Mouse (Mus musculus) limb, embryonic 13.5 days (tissue): ENCODE measurements at regions not wholly inside any gene's neighbourhood (a gene's known extent, or its start where the extent isn't known, plus 50 kb on each side); places are given as distances from the start of the nearest gene placed in this dataset.

Source experiments
- ATAC-seq: fragments of 200-750 bp; cut with Nextera tagmentation; 2 replicates; pipeline ENCODE4 v1.8.0; 2017; ENCODE audit warnings: low read depth, moderate number of reproducible peaks, moderate TSS enrichment; ENCODE audit not compliant: low FRiP score
- H3K27ac ChIP-seq: fragments of 300-500 bp; sonication (generic); 2 replicates; pipeline ENCODE4 v1.5.1; 2015; ENCODE audit warnings: inconsistent platforms, mild to moderate bottlenecking, moderate library complexity
- H3K27me3 ChIP-seq: fragments of 300-500 bp; sonication (generic); 2 replicates; pipeline ENCODE4 v1.6.1; 2015; ENCODE audit warnings: mild to moderate bottlenecking, inconsistent platforms
- H3K36me3 ChIP-seq: fragments of 300-500 bp; sonication (generic); 2 replicates; pipeline ENCODE4 v1.6.1; 2015; ENCODE audit warnings: inconsistent platforms, mild to moderate bottlenecking, moderate library complexity
- H3K4me1 ChIP-seq: fragments of 300-500 bp; sonication (generic); 2 replicates; pipeline ENCODE4 v1.6.1; 2015; ENCODE audit warnings: inconsistent platforms
- H3K4me2 ChIP-seq: fragments of 300-500 bp; sonication (generic); replicated peaks from 2 replicates; pipeline ENCODE4 v1.6.1; 2015; ENCODE audit warnings: inconsistent platforms, mild to moderate bottlenecking, moderate library complexity
- H3K4me3 ChIP-seq: fragments of 300-500 bp; sonication (generic); 2 replicates; pipeline ENCODE4 v1.5.1; 2015; ENCODE audit warnings: moderate library complexity, mild to moderate bottlenecking, inconsistent platforms
- H3K9ac ChIP-seq: fragments of 300-500 bp; sonication (generic); 2 replicates; pipeline ENCODE4 v1.6.1; 2015; ENCODE audit warnings: mild to moderate bottlenecking, inconsistent platforms
- H3K9me3 ChIP-seq: fragments of 300-500 bp; sonication (generic); 2 replicates; pipeline ENCODE4 v1.6.1; 2016; ENCODE audit warnings: inconsistent platforms
- WGBS: fragments of 180-500 bp; shearing (Covaris S2); methylation state at CpG from one replicate; pipeline ENCODE4 v1.1.7; 2015; 5-methylcytosine and 5-hydroxymethylcytosine counted together

DNA sequence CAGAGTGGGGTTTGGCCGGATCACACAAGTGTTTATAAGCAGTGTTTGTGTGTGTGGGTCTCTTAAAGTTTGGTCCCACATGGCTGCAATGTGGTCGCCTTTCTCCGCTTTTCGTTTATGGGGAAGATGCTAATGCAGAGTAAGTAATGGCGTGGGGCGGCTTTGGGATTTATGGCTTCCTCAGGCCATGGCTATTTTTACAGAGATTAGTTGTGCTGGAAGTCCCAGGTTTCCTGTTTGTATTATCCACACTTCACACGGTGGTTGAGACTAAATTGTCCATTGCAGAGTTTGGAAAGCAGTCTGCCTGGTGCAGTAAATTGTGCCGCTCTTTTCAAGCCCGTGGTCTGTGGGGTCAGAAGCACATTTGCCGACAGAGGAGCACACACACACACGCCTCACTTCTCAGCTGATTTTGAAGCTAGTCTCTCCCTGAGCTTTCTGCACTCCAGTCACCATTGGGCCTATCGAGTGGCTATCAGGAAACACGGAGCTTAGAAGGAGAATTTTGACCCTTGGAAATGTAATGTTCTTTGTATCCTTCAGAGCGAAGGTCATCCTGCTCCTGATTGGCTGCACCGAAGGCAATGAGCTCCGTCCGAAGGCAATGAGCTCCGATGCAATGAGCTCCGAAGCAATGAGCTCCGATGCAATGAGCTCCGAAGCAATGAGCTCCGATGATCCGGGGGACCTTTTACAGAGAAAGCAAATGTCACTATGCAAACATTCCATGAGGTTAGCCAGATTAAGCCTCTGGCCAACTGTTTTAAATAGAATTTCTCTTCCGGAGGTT lies 142.9 kb upstream of the Dkk2 start:
- Histone ChIP-seq H3K4me2 (peak overlapping the region; percentile 52), H3K27ac (no peak overlapping the region), H3K9ac (no peak overlapping the region), H3K9me3 (no peaks in the 10 kb centered on the region), H3K36me3 (no peaks in the 10 kb centered on the region), H3K27me3 (no peaks in the 10 kb centered on the region; the same call in 1 of the 2 replicates), H3K4me1 (peaks cover 34% of the 10 kb centered on the region), H3K4me3 (0 out of 2 replicates have a peak overlapping the region, but pooled peaks have one; percentile 5)
- ATAC-seq: peak; percentile 44; the same call in 1 of the 2 replicates
- 24% methylated on average over 24 of the region's 24 CpGs for WGBS

- no peak overlapping the region for H3K4me3 ChIP-seq
- no peak overlapping the region for H3K4me2 ChIP-seq
- H3K36me3 ChIP-seq: no peaks in the 10 kb centered on the region
- H3K27ac ChIP-seq: 0 out of 2 replicates have a peak overlapping the region, but pooled peaks have one; percentile 6
- no peaks in the 10 kb centered on the region; the same call in 1 of the 2 replicates for H3K27me3 ChIP-seq
- H3K9ac ChIP-seq: no peak overlapping the region
- ATAC-seq: no peak
- WGBS: 64% methylated on average over 7 of the region's 7 CpGs
- H3K4me1 ChIP-seq: peaks cover 34% of the 10 kb centered on the region
- H3K9me3 ChIP-seq: no peaks in the 10 kb centered on the region
These were observed 141.7 kb upstream of the Dkk2 start for GRCm38 (mm10) chr3:131943436-131943835.

- no peak overlapping the region for H3K9ac ChIP-seq
- H3K4me3 ChIP-seq: no peak overlapping the region
- peaks cover 6% of the 10 kb centered on the region; the same call in 1 of the 2 replicates for H3K9me3 ChIP-seq
- no peak for ATAC-seq
- no peak overlapping the region for H3K27ac ChIP-seq
- 96% methylated on average over 11 of the region's 11 CpGs for WGBS
- no peaks in the 10 kb centered on the region for H3K36me3 ChIP-seq
- no peaks in the 10 kb centered on the region for H3K27me3 ChIP-seq
- no peaks in the 10 kb centered on the region for H3K4me1 ChIP-seq
- no peak overlapping the region for H3K4me2 ChIP-seq
These were observed 129.3 kb upstream of the Dkk2 start for GRCm38 (mm10) chr3:131955771-131956170.

GRCm38 (mm10) chr3:131960636-131961035 lies 124.5 kb upstream of the Dkk2 start:
- ATAC-seq: no peak
- H3K4me2 ChIP-seq: no peak overlapping the region
- no peaks in the 10 kb centered on the region for H3K36me3 ChIP-seq
- peaks cover 1% of the 10 kb centered on the region; the same call in 1 of the 2 replicates for H3K4me1 ChIP-seq
- H3K9ac ChIP-seq: no peak overlapping the region
- peaks cover 6% of the 10 kb centered on the region; the same call in 1 of the 2 replicates for H3K9me3 ChIP-seq
- H3K4me3 ChIP-seq: no peak overlapping the region
- no peaks in the 10 kb centered on the region for H3K27me3 ChIP-seq
- 81% methylated on average over 1 of the region's 1 CpGs for WGBS
- no peak overlapping the region for H3K27ac ChIP-seq

GRCm38 (mm10) chr3:131961571-131961970 lies 123.5 kb upstream of the Dkk2 start:
- H3K4me2 ChIP-seq: no peak overlapping the region
- H3K9me3 ChIP-seq: peaks cover 6% of the 10 kb centered on the region; the same call in 1 of the 2 replicates
- H3K36me3 ChIP-seq: no peaks in the 10 kb centered on the region
- no peak for ATAC-seq
- H3K27me3 ChIP-seq: no peaks in the 10 kb centered on the region
- no peak overlapping the region for H3K27ac ChIP-seq
- no peak overlapping the region for H3K9ac ChIP-seq
- no peak overlapping the region for H3K4me3 ChIP-seq
- H3K4me1 ChIP-seq: peaks cover 11% of the 10 kb centered on the region

GRCm38 (mm10) chr3:131962870-131963269 lies 122.2 kb upstream of the Dkk2 start:
- H3K27me3 ChIP-seq: no peaks in the 10 kb centered on the region
- H3K4me1 ChIP-seq: peaks cover 18% of the 10 kb centered on the region
- H3K9me3 ChIP-seq: peaks cover 6% of the 10 kb centered on the region; the same call in 1 of the 2 replicates
- 79% methylated on average over 2 of the region's 2 CpGs for WGBS
- ATAC-seq: no peak
- no peak overlapping the region for H3K27ac ChIP-seq
- no peak overlapping the region for H3K4me2 ChIP-seq
- H3K9ac ChIP-seq: no peak overlapping the region
- no peaks in the 10 kb centered on the region for H3K36me3 ChIP-seq
- H3K4me3 ChIP-seq: no peak overlapping the region

DNA sequence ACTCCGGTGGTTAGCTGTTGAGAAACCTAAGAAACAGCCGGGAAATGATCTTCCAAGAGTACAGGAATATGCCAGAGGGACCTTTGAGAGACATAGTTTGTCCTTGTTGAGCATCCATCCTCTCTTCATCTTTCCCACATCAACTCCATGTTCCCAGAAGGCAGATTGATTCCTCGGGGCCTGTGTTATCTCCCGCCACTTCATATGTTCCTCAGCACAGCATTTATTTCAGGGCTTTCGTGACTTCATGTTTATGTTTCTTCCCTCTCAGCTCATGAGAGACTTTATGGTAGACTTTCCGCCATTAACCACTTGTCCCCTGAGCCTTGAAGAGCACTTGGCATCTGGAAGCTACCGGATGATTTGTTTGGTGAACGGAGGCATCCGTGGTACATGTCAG lies 120.1 kb upstream of the Dkk2 start:
- no peak for ATAC-seq
- Histone ChIP-seq H3K9ac (no peak overlapping the region), H3K27ac (no peak overlapping the region), H3K9me3 (peaks cover 4% of the 10 kb centered on the region; the same call in 1 of the 2 replicates), H3K36me3 (no peaks in the 10 kb centered on the region), H3K27me3 (no peaks in the 10 kb centered on the region), H3K4me1 (peaks cover 18% of the 10 kb centered on the region), H3K4me3 (no peak overlapping the region), H3K4me2 (no peak overlapping the region)
- WGBS: 81% methylated on average over 9 of the region's 9 CpGs

- Histone ChIP-seq H3K27ac (no peak overlapping the region), H3K27me3 (no peaks in the 10 kb centered on the region), H3K4me2 (no peak overlapping the region), H3K9ac (no peak overlapping the region), H3K9me3 (no peaks in the 10 kb centered on the region), H3K4me1 (peaks cover 18% of the 10 kb centered on the region), H3K36me3 (no peaks in the 10 kb centered on the region), H3K4me3 (no peak overlapping the region)
- 33% methylated on average over 9 of the region's 9 CpGs for WGBS
- ATAC-seq: no peak
These were observed 119.5 kb upstream of the Dkk2 start for GRCm38 (mm10) chr3:131965456-131966160.

DNA sequence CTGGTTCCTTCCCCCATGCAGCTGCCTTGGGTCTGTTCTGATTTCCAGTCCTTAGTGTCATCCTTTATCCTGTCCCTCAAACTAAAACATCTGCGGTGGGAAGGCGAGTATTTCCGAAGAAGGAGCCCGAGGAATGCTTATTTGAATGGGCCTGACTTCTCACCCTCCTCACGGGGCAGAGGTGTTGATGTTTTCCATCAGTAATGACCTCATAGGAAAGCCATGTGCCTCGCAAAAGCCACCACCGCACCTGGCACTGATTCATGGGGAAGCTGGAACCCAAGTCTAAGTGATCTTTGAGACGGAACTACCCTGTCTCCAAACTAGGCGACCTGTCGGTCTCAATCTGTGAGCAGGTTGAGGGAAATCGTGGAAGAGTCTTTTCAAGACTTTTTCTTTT lies 117.8 kb upstream of the Dkk2 start:
- H3K27ac ChIP-seq: no peak overlapping the region
- H3K4me3 ChIP-seq: no peak overlapping the region
- WGBS: 31% methylated on average over 11 of the region's 11 CpGs
- H3K4me1 ChIP-seq: peaks cover 18% of the 10 kb centered on the region
- H3K36me3 ChIP-seq: no peaks in the 10 kb centered on the region
- H3K27me3 ChIP-seq: no peaks in the 10 kb centered on the region
- H3K4me2 ChIP-seq: 0 out of 2 replicates have a peak overlapping the region, but pooled peaks have one; percentile 14
- ATAC-seq: no peak
- no peaks in the 10 kb centered on the region for H3K9me3 ChIP-seq
- no peak overlapping the region for H3K9ac ChIP-seq

GRCm38 (mm10) chr3:131970827-131971226 lies 114.3 kb upstream of the Dkk2 start:
- Histone ChIP-seq H3K9me3 (0 out of 2 replicates have a peak, but pooled peaks cover 4% of the 10 kb centered on the region), H3K4me1 (peaks cover 14% of the 10 kb centered on the region), H3K27me3 (no peaks in the 10 kb centered on the region), H3K4me2 (no peak overlapping the region), H3K4me3 (no peak overlapping the region), H3K27ac (no peak overlapping the region), H3K36me3 (no peaks in the 10 kb centered on the region), H3K9ac (no peak overlapping the region)
- 76% methylated on average over 1 of the region's 1 CpGs for WGBS
- ATAC-seq: no peak

- H3K4me2 ChIP-seq: no peak overlapping the region
- H3K9ac ChIP-seq: no peak overlapping the region
- 0 out of 2 replicates have a peak, but pooled peaks cover 4% of the 10 kb centered on the region for H3K9me3 ChIP-seq
- H3K4me3 ChIP-seq: no peak overlapping the region
- H3K27ac ChIP-seq: no peak overlapping the region
- H3K36me3 ChIP-seq: no peaks in the 10 kb centered on the region
- peak; percentile 81; the same call in 1 of the 2 replicates for ATAC-seq
- 36% methylated on average over 7 of the region's 7 CpGs for WGBS
- peaks cover 3% of the 10 kb centered on the region; the same call in 1 of the 2 replicates for H3K4me1 ChIP-seq
- no peaks in the 10 kb centered on the region for H3K27me3 ChIP-seq
These were observed 109.0 kb upstream of the Dkk2 start for GRCm38 (mm10) chr3:131975940-131976628.

GRCm38 (mm10) chr3:131983292-131983691 lies 101.8 kb upstream of the Dkk2 start:
- H3K9me3 ChIP-seq: no peaks in the 10 kb centered on the region
- H3K4me1 ChIP-seq: no peaks in the 10 kb centered on the region
- no peak overlapping the region for H3K9ac ChIP-seq
- no peaks in the 10 kb centered on the region for H3K27me3 ChIP-seq
- H3K4me2 ChIP-seq: no peak overlapping the region
- H3K4me3 ChIP-seq: no peak overlapping the region
- 74% methylated on average over 2 of the region's 2 CpGs for WGBS
- ATAC-seq: no peak
- H3K27ac ChIP-seq: no peak overlapping the region
- H3K36me3 ChIP-seq: no peaks in the 10 kb centered on the region
